Mouse (Mus musculus) heart, embryonic 12.5 days (tissue): ENCODE measurements around the gene Fis1. TPM values are rescaled to one million over a fixed set of nuclear protein-coding genes. Genes with fewer than 3 reads are reported as not detected.

ENCODE experiments used
- ATAC-seq: fragments of 200-750 bp; cut with Nextera tagmentation; 2 replicates; pipeline ENCODE4 v1.8.0; 2017; ENCODE audit warnings: moderate TSS enrichment, moderate library complexity; ENCODE audit not compliant: insufficient number of reproducible peaks, low FRiP score
- H3K27ac ChIP-seq: fragments of 300-500 bp; sonication (generic); 2 replicates; pipeline ENCODE4 v1.5.1; 2016; ENCODE audit warnings: mild to moderate bottlenecking, moderate library complexity; ENCODE audit not compliant: poor library complexity, severe bottlenecking
- H3K27me3 ChIP-seq: fragments of 300-500 bp; sonication (generic); replicated peaks from 2 replicates; pipeline ENCODE4 v1.6.1; 2016; ENCODE audit warnings: mild to moderate bottlenecking, moderate library complexity
- H3K36me3 ChIP-seq: fragments of 300-500 bp; sonication (generic); 2 replicates; pipeline ENCODE4 v1.6.1; 2016; ENCODE audit warnings: mild to moderate bottlenecking, moderate library complexity
- H3K4me1 ChIP-seq: fragments of 300-500 bp; sonication (generic); replicated peaks from 2 replicates; pipeline ENCODE4 v1.6.1; 2016; ENCODE audit warnings: mild to moderate bottlenecking
- H3K4me2 ChIP-seq: fragments of 300-500 bp; sonication (generic); 2 replicates; pipeline ENCODE4 v1.6.1; 2016; ENCODE audit warnings: mild to moderate bottlenecking, moderate library complexity
- H3K4me3 ChIP-seq: fragments of 300-500 bp; sonication (generic); 2 replicates; pipeline ENCODE4 v1.5.1; 2016; ENCODE audit warnings: mild to moderate bottlenecking
- H3K9ac ChIP-seq: fragments of 300-500 bp; sonication (generic); 2 replicates; pipeline ENCODE4 v1.6.1; 2016; ENCODE audit warnings: mild to moderate bottlenecking, moderate library complexity
- H3K9me3 ChIP-seq: fragments of 300-500 bp; sonication (generic); replicated peaks from 2 replicates; pipeline ENCODE4 v1.6.1; 2016; ENCODE audit warnings: mild to moderate bottlenecking, moderate library complexity
- WGBS: fragments of 180-500 bp; shearing (Covaris S2); methylation state at CpG from one replicate; pipeline ENCODE4 v1.1.7; 2016; 5-methylcytosine and 5-hydroxymethylcytosine counted together
- polyA plus RNA-seq: library from polyadenylated mRNA; unstranded; fragments of >200 nt; fragmentation: Nextera tagmentation; extraction: Ambion mirVana; gene quantifications from 2 replicates; pipeline ENCODE4 v1.2.1, GENCODE M21; 2016

Fis1 gene
- polyA plus RNA-seq = 245 and 251 TPM in 2 replicates

DNA sequence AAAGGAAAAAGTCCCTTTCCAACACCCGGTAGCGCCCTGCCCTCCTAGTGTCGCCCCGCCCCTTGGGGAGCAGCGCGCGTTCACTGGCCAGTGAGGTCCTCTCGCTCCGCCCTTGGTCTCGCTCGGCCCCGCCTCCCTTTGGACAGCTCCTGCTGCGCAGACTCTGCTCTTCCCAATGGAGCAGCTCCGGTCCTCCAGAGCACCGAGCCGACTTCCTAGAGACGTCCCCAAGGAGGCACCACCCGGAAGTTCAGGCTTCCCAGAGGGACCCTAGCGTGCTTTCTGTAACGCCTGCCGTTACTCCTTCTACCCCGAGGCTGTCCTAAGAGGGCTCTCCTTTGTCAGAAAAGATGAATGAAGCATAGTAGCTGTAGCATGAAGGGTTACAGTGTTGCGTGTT lies at the start of gene Fis1:
Gene Fis1, plus strand, starts transcription at position 261 of the 400 bp plus-strand sequence.
- Histone ChIP-seq H3K27ac (peak within 1 kb of the TSS; percentile 55; the same call in 1 of the 2 replicates), H3K4me3 (peak within 1 kb of the TSS; percentile 82), H3K36me3 (peaks cover 13% of the 10 kb centered on the region; the same call in 1 of the 2 replicates), H3K9me3 (no peaks in the 10 kb centered on the region), H3K9ac (peak within 1 kb of the TSS; percentile 82), H3K4me1 (peaks cover 11% of the 10 kb centered on the region), H3K4me2 (peak within 1 kb of the TSS; percentile 73), H3K27me3 (no peaks in the 10 kb centered on the region)
- ATAC-seq = peak; percentile 98
- under 1% methylated on average over 23 of the region's 23 CpGs for WGBS

GRCm38 (mm10) chr5:136904621-136905020 lies 48.5 kb upstream of the Fis1 start:
- H3K27me3 ChIP-seq = no peaks in the 10 kb centered on the region
- no peak for ATAC-seq
- H3K9me3 ChIP-seq = no peaks in the 10 kb centered on the region; the same call in 1 of the 2 replicates
- WGBS = 55% methylated on average over 3 of the region's 3 CpGs
- H3K9ac ChIP-seq = no peak overlapping the region
- H3K4me1 ChIP-seq = peaks cover 18% of the 10 kb centered on the region
- H3K27ac ChIP-seq = no peak overlapping the region
- H3K4me2 ChIP-seq = no peak overlapping the region
- H3K4me3 ChIP-seq = no peak overlapping the region
- no peaks in the 10 kb centered on the region for H3K36me3 ChIP-seq

- no peak overlapping the region for H3K9ac ChIP-seq
- no peaks in the 10 kb centered on the region for H3K36me3 ChIP-seq
- ATAC-seq = no peak
- H3K27ac ChIP-seq = no peak overlapping the region
- peaks cover 8% of the 10 kb centered on the region for H3K4me1 ChIP-seq
- H3K9me3 ChIP-seq = no peaks in the 10 kb centered on the region; the same call in 1 of the 2 replicates
- H3K27me3 ChIP-seq = no peaks in the 10 kb centered on the region
- H3K4me3 ChIP-seq = no peak overlapping the region
- WGBS = 45% methylated on average over 7 of the region's 7 CpGs
- H3K4me2 ChIP-seq = no peak overlapping the region
Observed at GRCm38 (mm10) chr5:136905630-136906029, 47.4 kb upstream of the Fis1 start.

GRCm38 (mm10) chr5:136907587-136907986 lies 45.5 kb upstream of the Fis1 start:
- Histone ChIP-seq H3K4me1 (peaks cover 4% of the 10 kb centered on the region; the same call in 1 of the 2 replicates), H3K27ac (no peak overlapping the region), H3K27me3 (no peaks in the 10 kb centered on the region), H3K4me2 (peak overlapping the region; percentile 66), H3K4me3 (peak overlapping the region; percentile 69), H3K36me3 (peaks cover 13% of the 10 kb centered on the region), H3K9me3 (no peaks in the 10 kb centered on the region; the same call in 1 of the 2 replicates), H3K9ac (peak overlapping the region; percentile 63)
- WGBS = 39% methylated on average over 9 of the region's 9 CpGs
- ATAC-seq = no peak

DNA sequence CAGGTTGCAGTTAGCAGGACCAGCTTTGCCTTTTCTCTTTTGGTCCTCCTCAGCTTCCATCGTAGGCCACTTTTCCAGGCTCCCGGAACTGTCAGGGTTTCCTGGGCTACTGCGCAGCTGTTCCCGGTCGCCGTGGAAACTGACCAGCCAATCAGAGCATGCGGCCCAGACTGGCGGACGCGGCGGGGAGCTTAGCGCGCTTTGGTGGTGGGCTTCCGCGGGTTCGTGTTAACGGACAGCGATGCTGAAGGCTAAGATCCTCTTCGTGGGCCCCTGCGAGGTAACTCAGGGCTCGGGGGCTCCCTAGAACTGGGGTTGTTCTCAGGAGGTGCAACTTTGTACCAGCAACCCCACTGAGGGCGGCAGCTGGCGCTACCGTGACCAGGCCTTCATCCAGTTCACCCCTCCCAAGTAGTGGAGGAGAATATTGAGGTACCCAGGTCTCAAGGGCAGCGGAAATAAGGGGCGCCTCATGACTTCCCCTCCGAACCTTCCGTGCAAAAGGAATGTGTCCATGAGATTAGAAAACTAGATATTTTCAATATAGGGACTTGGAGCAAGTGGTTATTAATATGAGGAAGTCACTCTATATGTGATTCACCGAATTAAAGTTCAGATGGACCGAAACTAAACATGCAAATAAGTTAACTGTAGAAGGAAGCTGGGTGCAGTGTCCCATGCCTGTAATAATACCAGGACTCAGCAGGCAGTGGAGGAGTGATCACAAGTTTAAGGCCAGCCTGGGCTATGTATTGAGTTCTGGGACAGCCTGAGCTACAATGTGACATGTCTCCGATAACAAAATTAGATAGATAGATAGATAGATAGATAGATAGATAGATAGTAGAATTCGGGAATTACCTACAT lies 44.9 kb upstream of the Fis1 start, which contains the start of gene Ift22:
Gene Ift22, plus strand, starts transcription at position 160 of the 867 bp plus-strand sequence.
- 8% methylated on average over 32 of the region's 32 CpGs for WGBS
- Histone ChIP-seq H3K4me2 (peak within 1 kb of the TSS; percentile 66), H3K4me3 (peak within 1 kb of the TSS; percentile 69), H3K27me3 (no peaks in the 10 kb centered on the region), H3K27ac (no peak within 1 kb of the TSS), H3K9ac (peak within 1 kb of the TSS; percentile 63), H3K4me1 (peaks cover 4% of the 10 kb centered on the region; the same call in 1 of the 2 replicates), H3K9me3 (no peaks in the 10 kb centered on the region; the same call in 1 of the 2 replicates), H3K36me3 (peaks cover 20% of the 10 kb centered on the region)
- peak; percentile 86 for ATAC-seq

DNA sequence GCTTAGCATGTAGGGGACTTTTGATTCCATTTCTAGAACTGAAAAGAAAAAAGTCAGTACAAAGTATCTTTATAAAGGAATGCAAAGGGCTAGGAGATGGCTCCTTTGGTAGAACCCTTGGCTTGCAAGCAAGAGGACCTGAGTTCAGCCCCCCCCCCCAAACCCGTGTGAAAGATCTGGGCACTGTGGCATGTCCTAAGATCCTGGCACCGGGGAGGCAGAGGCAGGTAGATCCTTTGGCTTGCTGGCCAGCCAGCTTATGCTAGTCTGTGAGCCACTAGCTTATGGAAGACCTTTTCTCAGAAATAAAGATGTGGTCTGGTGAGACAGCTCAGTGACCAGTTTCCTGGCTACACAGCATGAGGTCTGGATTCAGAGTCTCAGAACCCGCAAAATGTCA lies 38.9 kb upstream of the Fis1 start:
- H3K27ac ChIP-seq = no peak overlapping the region
- no peak for ATAC-seq
- H3K27me3 ChIP-seq = no peaks in the 10 kb centered on the region
- H3K4me1 ChIP-seq = no peaks in the 10 kb centered on the region
- H3K36me3 ChIP-seq = peaks cover 23% of the 10 kb centered on the region
- H3K9me3 ChIP-seq = no peaks in the 10 kb centered on the region
- WGBS = 79% methylated on average over 3 of the region's 3 CpGs
- no peak overlapping the region for H3K4me3 ChIP-seq
- H3K9ac ChIP-seq = no peak overlapping the region
- no peak overlapping the region for H3K4me2 ChIP-seq

- no peak overlapping the region for H3K27ac ChIP-seq
- H3K4me2 ChIP-seq = no peak overlapping the region
- 94% methylated on average over 8 of the region's 8 CpGs for WGBS
Observed at GRCm38 (mm10) chr5:136917613-136918242, 35.3 kb upstream of the Fis1 start.

DNA sequence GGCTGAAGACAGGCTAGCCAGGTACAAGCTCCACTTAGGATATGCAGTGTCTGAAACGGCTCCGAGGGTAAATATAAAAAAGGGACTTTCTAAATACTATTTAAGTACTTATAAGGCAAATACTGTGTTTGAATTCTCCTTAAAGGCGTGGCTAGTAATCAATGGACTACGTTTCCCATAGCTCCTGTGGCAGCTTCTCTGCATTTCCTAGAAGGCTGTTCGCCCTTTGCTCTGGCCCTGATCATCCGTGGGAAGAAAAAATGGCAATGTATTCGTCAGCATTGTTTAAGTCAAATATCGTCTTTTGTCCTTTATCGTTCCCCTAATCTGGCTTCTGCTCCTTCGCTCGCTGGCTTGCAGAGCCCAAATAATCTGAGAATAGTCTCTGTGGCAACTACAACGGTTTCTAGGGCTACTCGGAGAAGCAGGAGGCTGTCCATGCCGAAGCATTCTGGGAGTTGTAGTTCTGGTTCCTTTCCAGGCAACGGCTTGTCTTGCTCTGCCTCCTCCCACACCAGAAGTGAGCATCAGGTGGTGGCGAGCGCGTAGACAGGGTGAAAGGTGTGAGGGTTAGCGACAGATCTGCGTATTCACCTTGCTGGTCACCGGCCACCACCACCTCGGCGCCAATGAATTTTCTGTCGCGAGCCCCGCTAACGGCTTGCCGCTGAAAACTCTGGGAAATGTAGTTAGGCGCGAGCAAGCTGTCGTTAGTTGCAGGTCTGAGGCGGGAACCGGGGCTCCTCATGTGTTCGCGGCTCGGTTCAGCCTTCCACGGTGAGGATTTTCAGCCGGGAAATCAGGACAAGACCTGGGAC lies 34.2 kb upstream of the Fis1 start:
- H3K9me3 ChIP-seq = no peaks in the 10 kb centered on the region
- peak overlapping the region; percentile 92 for H3K4me2 ChIP-seq
- ATAC-seq = peak; percentile 83
- H3K4me3 ChIP-seq = peak overlapping the region; percentile 70
- 3% methylated on average over 38 of the region's 38 CpGs for WGBS
- H3K4me1 ChIP-seq = peaks cover 7% of the 10 kb centered on the region
- H3K27ac ChIP-seq = no peak overlapping the region
- H3K9ac ChIP-seq = peak overlapping the region; percentile 79
- no peaks in the 10 kb centered on the region for H3K36me3 ChIP-seq
- 0 out of 2 replicates have a peak, but pooled peaks cover 6% of the 10 kb centered on the region for H3K27me3 ChIP-seq

More at GRCm38 (mm10) chr5:136917613-136918242, 35.3 kb upstream of the Fis1 start:
- Histone ChIP-seq H3K4me3 (no peak overlapping the region), H3K9ac (no peak overlapping the region), H3K36me3 (peaks cover 9% of the 10 kb centered on the region), H3K27me3 (0 out of 2 replicates have a peak, but pooled peaks cover 3% of the 10 kb centered on the region), H3K4me1 (peaks cover 7% of the 10 kb centered on the region), H3K9me3 (no peaks in the 10 kb centered on the region)
- ATAC-seq = no peak

GRCm38 (mm10) chr5:136919546-136920301 lies 33.4 kb upstream of the Fis1 start:
- Histone ChIP-seq H3K4me1 (peaks cover 7% of the 10 kb centered on the region), H3K4me2 (peak overlapping the region; percentile 92), H3K27ac (no peak overlapping the region), H3K9me3 (no peaks in the 10 kb centered on the region), H3K36me3 (0 out of 2 replicates have a peak, but pooled peaks cover 3% of the 10 kb centered on the region), H3K27me3 (0 out of 2 replicates have a peak, but pooled peaks cover 6% of the 10 kb centered on the region), H3K9ac (peak overlapping the region; percentile 79), H3K4me3 (peak overlapping the region; percentile 70)
- 0 out of 2 replicates have a peak, but pooled peaks have one; percentile 15 for ATAC-seq
- 22% methylated on average over 18 of the region's 18 CpGs for WGBS

DNA sequence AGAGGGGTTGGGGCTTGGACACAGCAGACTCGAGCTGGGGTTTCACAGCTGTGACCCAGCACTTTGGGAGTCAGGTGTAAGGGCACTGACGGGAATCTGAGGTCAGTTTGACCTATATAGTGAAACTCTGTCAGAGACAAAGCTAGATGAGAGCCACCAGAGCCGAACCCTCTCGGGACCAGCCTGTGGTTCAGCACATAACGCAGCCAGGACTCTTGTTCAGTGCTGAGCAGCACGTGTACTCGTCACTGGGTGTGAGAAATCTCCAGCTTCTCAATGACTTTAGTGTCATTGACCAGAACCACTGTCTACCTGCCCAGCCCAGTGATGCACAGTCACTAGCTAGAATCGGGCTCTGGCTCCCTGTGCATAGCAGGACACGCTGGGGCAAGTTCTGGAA lies 30.2 kb upstream of the Fis1 start:
- 77% methylated on average over 9 of the region's 9 CpGs for WGBS
- H3K9me3 ChIP-seq = no peaks in the 10 kb centered on the region
- ATAC-seq = no peak
- H3K9ac ChIP-seq = no peak overlapping the region
- H3K27ac ChIP-seq = no peak overlapping the region
- H3K27me3 ChIP-seq = 0 out of 2 replicates have a peak, but pooled peaks cover 6% of the 10 kb centered on the region
- no peak overlapping the region for H3K4me3 ChIP-seq
- H3K36me3 ChIP-seq = 0 out of 2 replicates have a peak, but pooled peaks cover 14% of the 10 kb centered on the region
- peaks cover 7% of the 10 kb centered on the region for H3K4me1 ChIP-seq
- no peak overlapping the region for H3K4me2 ChIP-seq
